Mouse (Mus musculus) brain, embryonic 14.5 days (tissue): ENCODE measurements at regions not wholly inside any gene's neighbourhood (a gene's known extent, or its start where the extent isn't known, plus 50 kb on each side); places are given as distances from the start of the nearest gene placed in this dataset.

Experiments used
- DNase-seq: peaks from one replicate; pipeline ENCODE4 v3.0.0-alpha.2; 2011; ENCODE audit warnings: low read depth
- CTCF ChIP-seq: fragments of 200-500 bp; IDR thresholded peaks from 2 replicates; pipeline ENCODE4 v1.5.1; 2012; ENCODE audit warnings: inconsistent platforms, mild to moderate bottlenecking, moderate library complexity, borderline replicate concordance; ENCODE audit not compliant: insufficient read depth, insufficient read length; ENCODE audit errors: extremely low read depth
- POLR2A ChIP-seq: fragments of 200-500 bp; IDR thresholded peaks from 2 replicates; pipeline ENCODE4 v1.6.1; 2012; ENCODE audit warnings: mild to moderate bottlenecking, inconsistent platforms, borderline replicate concordance; ENCODE audit not compliant: poor library complexity, insufficient read depth, insufficient read length, severe bottlenecking; ENCODE audit errors: extremely low read depth

- DNase-seq = peak; percentile 57
- TF ChIP-seq CTCF = no peak
- no peak for TF ChIP-seq POLR2A
Measured at GRCm38 (mm10) chr13:78998855-78999254, 799.3 kb upstream of the Nr2f1 start.

- no peak for DNase-seq
- TF ChIP-seq CTCF = no peak
- TF ChIP-seq POLR2A = no peak
Measured at GRCm38 (mm10) chr13:78992326-78992725, 792.8 kb upstream of the Nr2f1 start.

- no peak for DNase-seq
- TF ChIP-seq POLR2A = no peak
- TF ChIP-seq CTCF = no peak
Measured at GRCm38 (mm10) chr13:78985921-78986320, 786.4 kb upstream of the Nr2f1 start.

- DNase-seq = no peak
- TF ChIP-seq POLR2A (no peak), CTCF (no peak)
Measured at GRCm38 (mm10) chr13:78977224-78977780, 777.7 kb upstream of the Nr2f1 start.

GRCm38 (mm10) chr13:78938351-78938741 is 738.8 kb upstream of the Nr2f1 start:
- no peak for TF ChIP-seq CTCF
- no peak for TF ChIP-seq POLR2A
- DNase-seq = no peak

GRCm38 (mm10) chr13:78937389-78938350 is 738.1 kb upstream of the Nr2f1 start:
- peak; percentile 96 for DNase-seq

GRCm38 (mm10) chr13:78935990-78936650 is 736.6 kb upstream of the Nr2f1 start:
- TF ChIP-seq CTCF = no peak
- TF ChIP-seq POLR2A = no peak
- peak; percentile 62 for DNase-seq

More at GRCm38 (mm10) chr13:78937389-78938350, 738.1 kb upstream of the Nr2f1 start:
- TF ChIP-seq POLR2A = no peak
- TF ChIP-seq CTCF = no peak

GRCm38 (mm10) chr13:78928347-78928746 is 728.8 kb upstream of the Nr2f1 start:
- no peak for TF ChIP-seq POLR2A
- TF ChIP-seq CTCF = no peak
- DNase-seq = peak; percentile 75

- no peak for TF ChIP-seq CTCF
- no peak for TF ChIP-seq POLR2A
- peak; percentile 10 for DNase-seq
Measured at GRCm38 (mm10) chr13:78920802-78921201, 721.2 kb upstream of the Nr2f1 start.

- peak; percentile 52 for DNase-seq
- TF ChIP-seq CTCF (no peak), POLR2A (no peak)
Measured at GRCm38 (mm10) chr13:78909839-78910238, 710.3 kb upstream of the Nr2f1 start.

- TF ChIP-seq CTCF = no peak
- no peak for TF ChIP-seq POLR2A
- DNase-seq = peak; percentile 6
Measured at GRCm38 (mm10) chr13:78904102-78904501, 704.5 kb upstream of the Nr2f1 start.

- TF ChIP-seq POLR2A (no peak), CTCF (no peak)
- DNase-seq = peak; percentile 19
Measured at GRCm38 (mm10) chr13:78900693-78901092, 701.1 kb upstream of the Nr2f1 start.

- no peak for DNase-seq
- no peak for TF ChIP-seq CTCF
- TF ChIP-seq POLR2A = no peak
Measured at GRCm38 (mm10) chr13:78892252-78892651, 692.7 kb upstream of the Nr2f1 start.

- no peak for TF ChIP-seq CTCF
- TF ChIP-seq POLR2A = no peak
- peak; percentile 9 for DNase-seq
Measured at GRCm38 (mm10) chr13:78883062-78883461, 683.5 kb upstream of the Nr2f1 start.

GRCm38 (mm10) chr13:78872582-78872981 is 673.0 kb upstream of the Nr2f1 start:
- TF ChIP-seq POLR2A (no peak), CTCF (no peak)
- peak; percentile 53 for DNase-seq
